Mouse (Mus musculus): Measurements from ENCODE around the gene Ppp1r36. TPM values are rescaled to one million over a fixed set of nuclear protein-coding genes. Genes with fewer than 3 reads are reported as not detected.

Ppp1r36 gene
- polyA plus RNA-seq, 1 experiment from 2014 or later, result 1.8 TPM

DNA sequence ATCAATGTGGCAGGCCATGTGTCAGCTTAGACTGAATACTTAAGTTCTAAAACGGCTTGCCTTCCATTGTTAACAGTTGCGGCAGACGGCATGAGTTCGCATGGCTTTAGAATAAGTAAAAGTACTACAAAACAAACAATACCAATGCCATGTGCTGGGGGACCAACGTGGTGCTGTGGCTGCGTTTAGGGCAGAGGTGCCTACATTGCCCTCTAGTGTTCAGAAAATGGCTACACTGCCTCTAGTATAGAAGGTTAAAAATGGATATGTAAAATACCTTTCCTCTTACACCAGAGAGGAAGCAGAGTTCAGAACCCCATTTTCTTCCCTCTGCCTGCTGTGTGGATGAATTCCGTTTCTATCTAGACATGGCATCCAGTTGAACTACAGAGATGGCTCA, 40.7 kb upstream of the Ppp1r36 start:
- no peak overlapping the region for H3K4me3 ChIP-seq
- peaks cover 72% of the 10 kb centered on the region for H3K4me1 ChIP-seq
- 44% methylated on average over 7 of the region's 7 CpGs for WGBS
- DNase-seq (ENCODE audit: low spot score), result no peak
- peaks cover 8% of the 10 kb centered on the region; the same call in 1 of the 2 replicates for H3K36me3 ChIP-seq
- peak overlapping the region; percentile 78 for H3K27ac ChIP-seq
- H3K9me3 ChIP-seq, result no peaks in the 10 kb centered on the region
- no peaks in the 10 kb centered on the region for H3K27me3 ChIP-seq (ENCODE audit: insufficient read depth, poor library complexity, severe bottlenecking)

DNA sequence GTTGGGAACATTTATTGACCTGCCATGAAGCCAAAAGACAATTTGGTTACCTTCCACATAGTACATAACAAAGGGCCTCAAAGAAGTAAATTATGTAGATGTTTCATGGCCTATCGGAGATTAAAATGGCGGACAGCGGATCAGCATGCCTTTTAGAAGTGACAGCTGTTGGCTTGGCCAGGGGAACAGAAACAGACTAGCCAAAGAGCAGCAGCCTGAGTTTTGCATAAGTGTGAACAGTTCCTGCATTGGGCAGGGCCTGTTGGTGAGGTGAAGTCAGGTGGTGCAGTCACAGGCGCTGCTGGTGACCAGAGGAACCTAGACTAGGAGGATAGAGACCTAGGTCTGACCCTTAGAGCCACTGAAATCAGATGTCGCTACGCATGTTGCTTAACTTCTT, 40.3 kb upstream of the Ppp1r36 start:
- Histone ChIP-seq H3K4me3 (no peak overlapping the region), H3K4me1 (peaks cover 69% of the 10 kb centered on the region), H3K36me3 (peaks cover 10% of the 10 kb centered on the region; the same call in 1 of the 2 replicates), H3K27ac (peak overlapping the region; percentile 78), H3K27me3 (ENCODE audit: insufficient read depth, poor library complexity, severe bottlenecking) (no peaks in the 10 kb centered on the region), H3K9me3 (no peaks in the 10 kb centered on the region)
- 93% methylated on average over 6 of the region's 6 CpGs for WGBS
- DNase-seq (ENCODE audit: low spot score), result no peak

GRCm38 (mm10) chr12:76377726-76378125, 39.6 kb upstream of the Ppp1r36 start:
- Histone ChIP-seq H3K27me3 (ENCODE audit: insufficient read depth, poor library complexity, severe bottlenecking) (no peaks in the 10 kb centered on the region), H3K9me3 (no peaks in the 10 kb centered on the region), H3K27ac (peak overlapping the region; percentile 78), H3K4me1 (peaks cover 62% of the 10 kb centered on the region), H3K36me3 (peaks cover 10% of the 10 kb centered on the region; the same call in 1 of the 2 replicates), H3K4me3 (no peak overlapping the region)
- DNase-seq (ENCODE audit: low spot score), result no peak
- 95% methylated on average over 3 of the region's 3 CpGs for WGBS

GRCm38 (mm10) chr12:76378556-76378955, 38.8 kb upstream of the Ppp1r36 start:
- Histone ChIP-seq H3K9me3 (no peaks in the 10 kb centered on the region), H3K4me1 (peaks cover 59% of the 10 kb centered on the region), H3K27me3 (ENCODE audit: insufficient read depth, poor library complexity, severe bottlenecking) (no peaks in the 10 kb centered on the region), H3K4me3 (no peak overlapping the region), H3K27ac (peak overlapping the region; percentile 74), H3K36me3 (peaks cover 14% of the 10 kb centered on the region; the same call in 1 of the 2 replicates)
- 66% methylated on average over 5 of the region's 5 CpGs for WGBS
- no peak for DNase-seq (ENCODE audit: low spot score)

DNA sequence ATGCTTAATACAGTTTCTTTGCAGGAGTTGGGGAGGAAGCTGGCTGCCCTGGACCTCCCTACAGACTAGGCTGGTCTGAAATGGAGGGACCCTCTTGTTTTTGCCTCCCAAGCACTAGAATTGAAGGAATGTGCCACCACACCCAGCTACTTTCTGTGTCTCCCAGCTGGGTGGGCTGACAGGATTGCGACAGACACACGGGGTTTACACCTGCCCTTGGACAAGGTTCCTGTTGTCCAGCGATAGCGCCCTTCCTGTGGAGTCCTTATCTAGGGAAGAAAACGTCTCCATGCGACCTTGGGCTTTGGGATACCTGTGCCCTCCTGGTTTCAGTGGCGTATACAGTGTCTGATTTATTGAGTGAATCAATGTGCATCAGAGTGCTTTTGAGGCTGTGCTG, 37.2 kb upstream of the Ppp1r36 start:
- WGBS, result 72% methylated on average over 7 of the region's 7 CpGs
- H3K4me1 ChIP-seq, result peaks cover 45% of the 10 kb centered on the region
- no peak overlapping the region for H3K4me3 ChIP-seq
- no peak for DNase-seq (ENCODE audit: low spot score)
- no peaks in the 10 kb centered on the region for H3K9me3 ChIP-seq
- no peaks in the 10 kb centered on the region for H3K27me3 ChIP-seq (ENCODE audit: insufficient read depth, poor library complexity, severe bottlenecking)
- H3K36me3 ChIP-seq, result peaks cover 20% of the 10 kb centered on the region
- H3K27ac ChIP-seq, result peak overlapping the region; percentile 54; the same call in 1 of the 2 replicates

DNA sequence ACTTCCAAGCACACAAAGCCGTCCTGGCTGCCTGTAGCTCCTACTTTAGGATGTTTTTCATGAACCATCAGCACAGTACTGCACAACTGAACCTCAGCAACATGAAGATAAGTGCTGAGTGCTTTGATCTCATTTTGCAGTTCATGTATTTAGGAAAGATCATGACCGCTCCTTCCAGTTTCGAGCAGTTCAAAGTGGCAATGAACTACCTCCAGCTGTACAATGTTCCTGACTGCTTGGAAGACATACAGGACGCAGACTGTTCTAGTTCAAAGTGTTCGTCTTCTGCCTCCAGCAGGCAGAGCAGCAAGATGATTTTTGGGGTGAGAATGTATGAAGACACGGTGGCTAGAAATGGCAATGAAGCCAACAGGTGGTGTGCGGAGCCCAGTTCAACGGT, 32.0 kb upstream of the Ppp1r36 start:
- H3K4me1 ChIP-seq, result peaks cover 2% of the 10 kb centered on the region
- H3K9me3 ChIP-seq, result no peaks in the 10 kb centered on the region
- WGBS, result 88% methylated on average over 8 of the region's 8 CpGs
- no peaks in the 10 kb centered on the region for H3K27me3 ChIP-seq (ENCODE audit: insufficient read depth, poor library complexity, severe bottlenecking)
- no peak overlapping the region for H3K27ac ChIP-seq
- H3K4me3 ChIP-seq, result no peak overlapping the region
- H3K36me3 ChIP-seq, result peaks cover 56% of the 10 kb centered on the region
- DNase-seq (ENCODE audit: low spot score), result no peak

GRCm38 (mm10) chr12:76388794-76389193, 28.5 kb upstream of the Ppp1r36 start:
- Histone ChIP-seq H3K4me3 (no peak overlapping the region), H3K27me3 (ENCODE audit: insufficient read depth, poor library complexity, severe bottlenecking) (no peaks in the 10 kb centered on the region), H3K36me3 (peaks cover 49% of the 10 kb centered on the region), H3K4me1 (no peaks in the 10 kb centered on the region; the same call in 1 of the 2 replicates), H3K9me3 (no peaks in the 10 kb centered on the region), H3K27ac (no peak overlapping the region)
- no peak for DNase-seq (ENCODE audit: low spot score)
- WGBS, result 89% methylated on average over 11 of the region's 11 CpGs

- Histone ChIP-seq H3K27ac (peak overlapping the region; percentile 29; the same call in 1 of the 2 replicates), H3K4me1 (no peaks in the 10 kb centered on the region; the same call in 1 of the 2 replicates), H3K27me3 (ENCODE audit: insufficient read depth, poor library complexity, severe bottlenecking) (no peaks in the 10 kb centered on the region), H3K9me3 (no peaks in the 10 kb centered on the region), H3K36me3 (peaks cover 27% of the 10 kb centered on the region), H3K4me3 (no peak overlapping the region)
- no peak for DNase-seq (ENCODE audit: low spot score)
- WGBS, result 70% methylated on average over 3 of the region's 3 CpGs
Measured at GRCm38 (mm10) chr12:76391595-76392271, 25.6 kb upstream of the Ppp1r36 start.

- Histone ChIP-seq H3K27ac (no peak overlapping the region), H3K4me1 (no peaks in the 10 kb centered on the region; the same call in 1 of the 2 replicates), H3K4me3 (no peak overlapping the region), H3K9me3 (no peaks in the 10 kb centered on the region), H3K36me3 (peaks cover 21% of the 10 kb centered on the region), H3K27me3 (ENCODE audit: insufficient read depth, poor library complexity, severe bottlenecking) (no peaks in the 10 kb centered on the region)
- WGBS, result 77% methylated on average over 5 of the region's 5 CpGs
- DNase-seq (ENCODE audit: low spot score), result no peak
Measured at GRCm38 (mm10) chr12:76392979-76393378, 24.4 kb upstream of the Ppp1r36 start.

DNA sequence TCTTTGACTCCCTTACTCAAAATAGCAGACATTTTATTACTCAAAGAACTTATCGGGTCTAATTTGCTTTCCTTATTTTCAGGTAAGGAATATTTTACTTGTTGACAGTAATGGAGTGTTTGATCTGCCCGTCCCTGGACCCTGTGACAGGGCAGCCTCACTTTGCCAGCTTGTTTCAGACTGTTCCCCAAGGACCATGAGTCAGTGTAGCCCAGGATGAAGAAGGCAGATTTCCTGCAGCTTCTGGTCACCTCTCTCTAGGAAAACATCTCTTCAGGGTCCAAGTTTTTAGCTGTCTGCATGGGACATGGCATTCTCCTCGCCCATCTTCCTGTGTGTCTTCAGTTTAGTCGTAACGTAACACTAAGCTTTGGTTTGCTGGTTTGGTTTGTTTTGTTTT, 20.1 kb upstream of the Ppp1r36 start:
- Histone ChIP-seq H3K36me3 (no peaks in the 10 kb centered on the region), H3K9me3 (no peaks in the 10 kb centered on the region), H3K27me3 (ENCODE audit: insufficient read depth, poor library complexity, severe bottlenecking) (no peaks in the 10 kb centered on the region), H3K27ac (no peak overlapping the region), H3K4me1 (no peaks in the 10 kb centered on the region; the same call in 1 of the 2 replicates), H3K4me3 (no peak overlapping the region)
- WGBS, result 84% methylated on average over 5 of the region's 5 CpGs
- no peak for DNase-seq (ENCODE audit: low spot score)

- Histone ChIP-seq H3K4me1 (peaks cover 21% of the 10 kb centered on the region), H3K36me3 (no peaks in the 10 kb centered on the region), H3K27ac (no peak overlapping the region), H3K4me3 (no peak overlapping the region), H3K27me3 (ENCODE audit: insufficient read depth, poor library complexity, severe bottlenecking) (peaks cover 21% of the 10 kb centered on the region), H3K9me3 (no peaks in the 10 kb centered on the region)
- DNase-seq (ENCODE audit: low spot score), result no peak
- WGBS, result 54% methylated on average over 3 of the region's 3 CpGs
Measured at GRCm38 (mm10) chr12:76401674-76402073, 15.7 kb upstream of the Ppp1r36 start.

GRCm38 (mm10) chr12:76402991-76403885, 14.1 kb upstream of the Ppp1r36 start:
- DNase-seq (ENCODE audit: low spot score), result no peak
- H3K4me1 ChIP-seq, result peaks cover 21% of the 10 kb centered on the region
- WGBS, result under 1% methylated on average over 54 of the region's 54 CpGs
- peak overlapping the region; percentile 67 for H3K4me3 ChIP-seq
- no peaks in the 10 kb centered on the region for H3K9me3 ChIP-seq
- H3K36me3 ChIP-seq, result no peaks in the 10 kb centered on the region
- peaks cover 34% of the 10 kb centered on the region for H3K27me3 ChIP-seq (ENCODE audit: insufficient read depth, poor library complexity, severe bottlenecking)
- H3K27ac ChIP-seq, result peak overlapping the region; percentile 90

Data from heart, embryonic 10.5 days (tissue).